Mouse (Mus musculus) right cerebral cortex, adult 2 months (tissue): ENCODE measurements at regions not wholly inside any gene's neighbourhood (a gene's known extent, or its start where the extent isn't known, plus 50 kb on each side); places are given as distances from the start of the nearest gene placed in this dataset.

ENCODE experiments used
- DNase-seq, 2 experiments: peaks; one replicate each; pipeline ENCODE4 v3.0.0; 2021 to 2022; ENCODE audit warnings: low spot score in 2 of 2

- DNase-seq = no peak
These were observed 190.2 kb upstream of the Krr1 start for GRCm38 (mm10) chr10:111782195-111782810.

- no peak for DNase-seq
These were observed 189.0 kb upstream of the Krr1 start for GRCm38 (mm10) chr10:111783496-111783895.

DNA sequence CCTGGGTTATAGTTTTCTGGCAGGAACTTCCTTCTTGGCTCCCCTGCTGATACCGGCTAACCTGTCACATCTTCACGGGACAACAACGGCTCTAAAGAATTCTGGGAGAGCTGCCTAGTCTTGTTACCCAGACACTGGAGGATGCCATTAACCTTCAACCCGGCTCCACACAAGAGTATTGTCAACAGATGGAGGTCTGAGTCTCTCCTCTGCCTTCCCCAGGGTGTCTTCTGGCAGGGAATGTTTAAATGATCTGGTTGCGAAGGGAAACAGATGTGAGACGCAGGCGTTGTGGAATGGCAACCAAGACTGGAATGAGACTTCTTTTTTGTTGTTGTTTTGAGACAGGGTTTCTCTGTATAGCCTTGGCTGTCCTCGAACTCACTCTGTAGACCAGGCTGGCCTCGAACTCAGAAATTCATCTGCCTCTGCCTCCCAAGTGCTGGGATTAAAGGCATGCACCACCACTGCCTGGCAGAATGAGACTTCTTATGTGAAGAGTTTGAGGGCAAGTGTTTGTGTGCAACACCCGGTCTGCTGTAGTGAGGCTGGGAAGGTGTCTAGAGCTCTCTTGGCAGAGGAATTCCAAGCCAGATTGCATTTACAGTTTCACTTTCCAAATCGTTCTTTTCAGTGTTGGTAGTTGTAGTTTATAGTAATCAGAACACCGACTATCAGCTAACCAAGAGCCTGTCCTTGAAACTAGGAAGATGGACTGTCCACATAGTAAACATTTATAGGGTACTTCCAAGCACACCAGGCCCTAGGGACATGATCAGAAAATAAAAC lies 188.2 kb upstream of the Krr1 start:
- no peak for DNase-seq

DNA sequence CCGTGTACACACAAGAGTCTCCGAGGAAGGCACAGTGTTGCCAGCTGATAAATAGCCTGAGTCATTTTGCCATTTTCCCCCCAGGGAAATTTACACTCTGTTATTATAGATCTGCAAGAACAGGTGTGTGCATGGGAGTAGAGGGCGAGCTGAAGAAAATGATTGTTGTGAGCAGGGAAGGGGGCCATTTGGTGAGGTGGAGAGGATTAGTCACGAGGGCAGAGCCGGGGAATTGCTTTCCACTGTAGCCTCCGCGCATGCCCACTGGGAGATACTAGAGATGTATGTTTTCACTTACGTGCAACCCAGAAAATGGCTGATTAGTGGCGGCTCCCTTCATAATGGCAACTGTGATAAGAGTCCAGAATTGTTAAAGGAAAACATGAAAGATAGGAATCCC lies 185.3 kb upstream of the Krr1 start:
- DNase-seq = no peak

- no peak for DNase-seq
These were observed 183.2 kb upstream of the Krr1 start for GRCm38 (mm10) chr10:111789264-111789663.

DNA sequence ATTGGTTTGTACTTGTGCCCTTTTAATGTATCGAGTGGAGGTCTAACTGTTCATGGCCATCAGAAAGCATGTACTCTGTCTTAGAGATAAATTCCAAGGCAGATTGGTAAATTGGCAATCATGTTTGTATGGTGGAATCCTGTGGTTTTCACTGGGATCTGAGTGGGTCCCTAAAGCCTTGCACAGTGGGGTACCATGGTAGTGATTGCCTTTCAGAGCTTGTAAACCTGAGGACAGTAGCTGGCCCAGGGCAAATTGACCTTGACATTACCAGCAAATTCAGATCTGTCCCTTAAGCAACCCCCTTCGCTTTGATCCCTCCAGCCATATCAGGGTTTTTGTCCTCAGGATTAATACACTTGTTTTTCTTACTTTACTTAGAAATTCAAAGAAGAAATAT lies 181.6 kb upstream of the Krr1 start:
- no peak for DNase-seq

DNA sequence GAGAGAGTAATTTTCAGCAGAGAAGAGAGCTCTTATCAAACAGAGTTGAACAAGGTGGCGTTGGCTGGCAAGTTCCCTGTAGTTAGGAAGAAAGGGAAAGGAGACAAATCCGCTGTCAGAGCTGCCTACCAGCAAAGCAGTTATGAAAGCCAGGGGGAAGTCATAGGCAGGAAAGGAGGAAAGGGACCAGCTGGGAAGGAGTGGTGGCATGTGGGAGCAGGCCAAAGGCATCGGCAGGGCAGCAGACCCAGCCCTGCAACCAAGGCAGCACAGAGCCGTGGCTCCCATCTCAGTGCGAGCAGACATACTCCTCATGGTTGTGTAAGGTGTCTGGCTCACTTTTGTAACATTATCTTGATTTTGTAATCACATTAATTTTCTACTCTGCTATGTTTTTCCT lies 177.4 kb upstream of the Krr1 start:
- DNase-seq = no peak

DNA sequence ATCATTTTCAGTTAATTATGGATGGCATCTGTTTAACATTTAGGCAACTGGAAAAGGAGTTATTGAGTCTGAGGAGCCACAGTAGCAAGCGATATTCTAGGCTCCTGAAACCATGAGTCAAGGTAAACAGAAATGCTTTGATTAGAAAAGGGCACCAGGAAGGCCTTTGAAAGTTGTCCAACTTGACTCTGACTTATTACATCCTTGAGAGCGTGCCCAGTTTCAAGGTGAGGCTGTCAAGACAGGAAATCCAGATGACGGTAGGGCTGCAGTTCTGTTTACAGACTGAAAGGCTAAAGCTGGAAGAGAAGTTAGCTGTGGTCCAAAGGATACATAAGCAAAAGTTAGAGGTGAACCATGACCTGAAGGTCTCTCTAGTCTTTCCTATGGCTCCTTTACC lies 176.7 kb upstream of the Krr1 start:
- DNase-seq = no peak

- no peak for DNase-seq
These were observed 173.6 kb upstream of the Krr1 start for GRCm38 (mm10) chr10:111798851-111799281.

DNA sequence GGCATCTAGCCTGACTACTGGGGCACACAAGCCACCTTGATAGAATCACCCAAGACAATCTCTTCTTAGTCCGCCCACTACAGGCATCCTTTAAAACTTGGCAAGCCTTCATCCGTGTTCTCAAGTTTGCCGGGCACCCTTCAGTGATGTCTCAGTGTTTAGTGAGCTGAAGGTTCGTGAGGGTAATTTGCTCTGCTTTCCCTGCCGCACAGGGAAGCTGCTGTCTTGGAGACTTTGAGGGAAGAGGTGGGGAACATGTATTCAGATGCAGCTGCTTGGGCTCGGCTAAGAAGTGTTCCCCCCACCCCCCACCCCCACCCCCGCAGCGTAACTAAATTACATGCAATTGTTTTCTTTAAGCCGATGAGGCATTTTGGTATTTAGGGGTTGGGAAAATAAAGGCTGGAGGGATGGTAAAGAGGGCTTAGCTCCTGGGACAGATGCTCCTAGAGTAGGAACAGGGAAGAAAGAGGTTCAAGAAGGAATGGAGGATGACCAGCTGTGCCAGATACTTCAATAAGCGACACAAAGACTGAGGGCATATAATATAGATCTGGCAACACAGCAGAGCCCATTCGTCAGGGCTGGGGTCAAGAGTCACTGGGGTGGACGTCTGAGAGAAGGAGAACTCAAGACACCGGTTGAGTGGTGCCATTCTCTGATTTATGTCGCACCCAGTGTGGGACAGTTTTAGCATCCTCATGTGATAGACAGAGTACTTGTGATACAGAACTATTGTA lies 172.4 kb upstream of the Krr1 start:
- DNase-seq = no peak

DNA sequence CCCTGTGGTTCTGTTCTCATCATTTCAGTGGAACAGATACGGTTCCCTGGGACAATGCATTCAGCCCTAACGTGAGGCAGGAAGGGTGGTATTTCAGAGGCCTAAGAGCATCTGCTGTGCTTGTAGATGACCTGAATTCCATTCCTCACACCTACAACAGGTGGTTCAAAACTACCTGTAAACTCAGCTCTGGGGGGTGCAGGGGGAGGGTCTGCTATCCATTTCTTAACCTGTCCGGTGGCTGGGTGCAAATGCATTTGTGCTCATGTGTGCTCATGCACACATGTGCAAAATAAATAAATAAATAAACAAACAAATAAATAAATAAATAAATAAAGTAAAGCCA lies 171.9 kb upstream of the Krr1 start:
- DNase-seq = no peak

- DNase-seq = no peak
These were observed 171.3 kb upstream of the Krr1 start for GRCm38 (mm10) chr10:111801021-111801793.

- DNase-seq = no peak
These were observed 170.6 kb upstream of the Krr1 start for GRCm38 (mm10) chr10:111801794-111802359.

- DNase-seq = no peak
These were observed 166.1 kb upstream of the Krr1 start for GRCm38 (mm10) chr10:111806333-111806732.

DNA sequence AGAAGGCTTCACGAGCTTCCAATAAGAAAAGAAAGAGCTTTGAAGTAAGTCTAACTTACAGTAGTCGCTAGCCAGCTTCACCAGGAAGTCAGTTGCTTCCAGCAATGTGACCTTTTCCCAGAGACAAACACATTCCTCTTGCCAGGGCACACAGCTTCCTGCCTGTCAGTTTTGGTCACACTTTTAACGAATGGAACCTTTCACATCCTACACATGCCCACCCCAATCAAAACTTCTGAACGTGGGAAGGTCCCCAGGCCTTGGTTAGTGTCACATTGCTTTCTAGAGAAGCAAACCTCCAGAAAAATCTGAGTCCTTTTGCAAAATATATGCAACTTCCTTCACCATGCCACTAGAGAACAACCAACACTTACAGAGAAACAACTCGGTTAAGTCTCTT lies 165.5 kb upstream of the Krr1 start:
- DNase-seq = no peak

- no peak for DNase-seq
These were observed 158.7 kb upstream of the Krr1 start for GRCm38 (mm10) chr10:111813736-111814135.

GRCm38 (mm10) chr10:111814648-111815047 lies 157.8 kb upstream of the Krr1 start:
- no peak for DNase-seq

- no peak for DNase-seq
These were observed 157.3 kb upstream of the Krr1 start for GRCm38 (mm10) chr10:111815160-111815559.

GRCm38 (mm10) chr10:111815821-111816599 lies 156.5 kb upstream of the Krr1 start:
- no peak for DNase-seq

DNA sequence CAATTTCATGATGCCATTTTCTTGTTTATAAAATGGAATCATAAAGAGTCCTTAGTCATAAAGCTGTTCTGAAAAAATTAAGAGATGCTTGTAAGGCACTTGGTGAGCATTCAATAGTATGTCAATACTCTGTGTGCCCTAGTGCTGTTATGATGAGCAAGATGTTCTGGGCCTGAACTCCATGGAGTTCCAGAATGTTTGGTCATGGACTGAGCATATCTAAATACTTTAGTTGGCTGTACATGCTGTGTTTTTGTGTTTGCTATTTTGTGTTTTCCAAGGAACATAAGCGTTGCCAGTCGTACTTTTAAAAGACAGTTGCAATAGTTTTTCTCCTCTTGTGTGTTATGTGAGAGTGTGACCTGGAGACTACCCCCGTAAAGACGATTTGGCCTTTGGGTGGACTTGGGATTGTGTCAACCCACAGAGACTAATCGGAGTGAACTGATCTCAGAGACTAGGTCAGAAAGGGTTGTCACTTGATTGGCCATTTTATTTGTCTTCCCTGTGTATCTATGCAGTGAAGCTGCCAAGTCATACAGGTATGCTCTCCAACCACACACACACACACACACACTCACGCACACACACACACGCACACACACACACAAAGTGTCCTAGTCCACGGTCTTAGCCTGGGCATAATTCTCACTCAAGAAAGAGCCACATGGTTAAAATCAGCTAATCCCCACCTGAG lies 152.6 kb upstream of the Krr1 start:
- no peak for DNase-seq
